Mouse (Mus musculus) heart, adult 2 months (tissue): ENCODE measurements around the gene Gnao1.

Source experiments
- CTCF ChIP-seq: fragments of 200-600 bp; IDR thresholded peaks from 2 replicates; pipeline ENCODE4 v1.8.1; 2022; ENCODE audit warnings: antibody characterized with exemption, mild to moderate bottlenecking, moderate library complexity
- POLR2A ChIP-seq: fragments of 200-500 bp; IDR thresholded peaks from 2 replicates; pipeline ENCODE4 v1.6.1; 2011; ENCODE audit warnings: mild to moderate bottlenecking, low read depth, low read length, control low read depth; ENCODE audit not compliant: insufficient read depth

DNA sequence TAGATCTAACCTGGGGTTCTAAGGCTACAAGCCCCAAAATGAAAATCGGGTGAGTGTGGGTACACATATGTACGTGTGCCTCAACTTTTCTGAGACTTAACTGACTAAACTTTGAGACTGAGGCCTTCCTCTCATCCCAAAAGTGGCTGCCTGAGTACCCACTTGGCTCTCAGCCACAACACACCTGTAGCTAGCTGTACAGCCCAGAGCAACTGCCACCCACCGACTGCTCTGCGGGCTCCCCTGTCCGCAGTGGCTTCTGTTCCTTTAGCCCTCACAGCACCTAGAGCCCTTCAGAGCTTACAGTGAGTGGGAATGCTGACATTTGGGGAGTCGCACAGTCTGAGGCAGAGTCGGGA lies 110.8 kb downstream of the Gnao1 start:
- TF ChIP-seq POLR2A (no peak), CTCF (no peak)
